Comparison of ENCODE assay signal across 9 mouse cellular contexts in genomic region chr7:79089111-79089510, GRCm38 (mm10). TPM values are rescaled to one million over a fixed set of nuclear protein-coding genes. Genes with fewer than 3 reads are reported as not detected.
DNase-seq lines count a peak whose midpoint lies in the region.
"Had no signal": no experiment of that assay in that cellular context is flagged by ENCODE, and none has a peak within 500 bp of the region (broad histone marks: within the 10 kb centered on the region; RNA-seq: fewer than 3 reads in every experiment).

No protein-coding gene starts in this region.

- intact Hi-C loops in left cerebral cortex, postnatal 10 days (cut with DNase I): no loop called here

- peak; percentile 5 for DNase-seq in adrenal gland, adult 2 months
- no peak for DNase-seq in adrenal gland, adult 8-10 months
- DNase-seq in left cerebral cortex, adult 18-20 months (ENCODE audit: low spot score in 2 of 2): peak; percentile 12 to 13
- no peak for DNase-seq in left cerebral cortex, postnatal 10 days (ENCODE audit: extremely low spot score in 1 of 2, low spot score in 2 of 2)
- peak; percentile 38 for DNase-seq in WW6 (ENCODE audit: low read depth, low spot score)
- DNase-seq in lung, postnatal 10 days: peak; percentile 38
- DNase-seq in ovary, postnatal 36 days (ENCODE audit: low spot score): no peak
- DNase-seq in heart, embryonic 10.5 days (ENCODE audit: low spot score): no peak

- H3K27ac ChIP-seq in heart, embryonic 10.5 days: no peak overlapping the region
- H3K27ac ChIP-seq: embryonic facial prominence, embryonic 12.5 days had no signal

- peaks cover 5% of the 10 kb centered on the region for H3K27me3 ChIP-seq in heart, embryonic 10.5 days (ENCODE audit: insufficient read depth, poor library complexity, severe bottlenecking)
- H3K27me3 ChIP-seq: embryonic facial prominence, embryonic 12.5 days had no signal

- H3K4me1 ChIP-seq in heart, embryonic 10.5 days: no peaks in the 10 kb centered on the region
- H3K4me1 ChIP-seq: embryonic facial prominence, embryonic 12.5 days had no signal

- no peaks in the 10 kb centered on the region for H3K36me3 ChIP-seq in heart, embryonic 10.5 days
- H3K36me3 ChIP-seq: embryonic facial prominence, embryonic 12.5 days had no signal

- no peak overlapping the region for H3K4me3 ChIP-seq in heart, embryonic 10.5 days
- H3K4me3 ChIP-seq: embryonic facial prominence, embryonic 12.5 days had no signal

- 64% methylated on average over 4 of the region's 4 CpGs for WGBS in heart, embryonic 10.5 days

- H3K9me3 ChIP-seq in heart, embryonic 10.5 days: no peaks in the 10 kb centered on the region
- H3K9me3 ChIP-seq: embryonic facial prominence, embryonic 12.5 days had no signal

RNA-seq across cellular contexts. Expression of gene Acan, which starts 35.8 kb away (rescaled TPM):
- 10 to 100 TPM in 1 of 2 experiments, 1 to 10 TPM in 1; 1.4 to 21.7 TPM for total RNA-seq in adrenal gland, adult 2 months (2021)
- polyA plus RNA-seq in adrenal gland, adult 2 months (2012; rRNA removed): 0.44 and 2.5 TPM in 2 replicates
- total RNA-seq in adrenal gland, adult 8-10 months (2022): 100 to 1,000 TPM in 1 of 4 experiments, 10 to 100 TPM in 1, 1 to 10 TPM in 2; 2.1 to 110 (median 45.0) TPM
- 1 to 10 TPM; 3.2 to 3.7 TPM for total RNA-seq in left cerebral cortex, adult 18-20 months (2021)
- 1 to 10 TPM; 3.3 to 3.6 TPM for total RNA-seq in left cerebral cortex, postnatal 10 days (2021)
- polyA plus RNA-seq in heart, embryonic 10.5 days (2016; fragmentation: Nextera tagmentation; extraction: Ambion mirVana): 0.34 and 0.43 TPM in 2 replicates

RNA-seq across cellular contexts. Expression of gene Hapln3, which starts 41.7 kb away (rescaled TPM):
- 1 to 10 TPM in 1 of 2 experiments, under 1 TPM in 1; 0.63 to 1.0 TPM for total RNA-seq in adrenal gland, adult 2 months (2021)
- 1.5 and 2.2 TPM in 2 replicates for polyA plus RNA-seq in adrenal gland, adult 2 months (2012; rRNA removed)
- 1 to 10 TPM in 1 of 4 experiments, under 1 TPM in 3; 0.55 to 2.0 (median 0.67) TPM for total RNA-seq in adrenal gland, adult 8-10 months (2022)
- 1 to 10 TPM; 1.9 to 2.2 TPM for total RNA-seq in left cerebral cortex, adult 18-20 months (2021)
- total RNA-seq in left cerebral cortex, postnatal 10 days (2021): 1 to 10 TPM; 8.7 to 9.0 TPM
- polyA plus RNA-seq in heart, embryonic 10.5 days (2016; fragmentation: Nextera tagmentation; extraction: Ambion mirVana): 3.5 and 3.7 TPM in 2 replicates

RNA-seq across cellular contexts. Expression of gene Mfge8, which starts 59.7 kb away (rescaled TPM):
- total RNA-seq in adrenal gland, adult 2 months (2021): 100 to 1,000 TPM; 214 to 349 TPM
- polyA plus RNA-seq in adrenal gland, adult 2 months (2012; rRNA removed): 526 and 669 TPM in 2 replicates
- 100 to 1,000 TPM; 263 to 328 (median 290) TPM for total RNA-seq in adrenal gland, adult 8-10 months (2022)
- 100 to 1,000 TPM; 184 to 202 TPM for total RNA-seq in left cerebral cortex, adult 18-20 months (2021)
- total RNA-seq in left cerebral cortex, postnatal 10 days (2021): 100 to 1,000 TPM; 148 to 163 TPM
- 219 and 275 TPM in 2 replicates for polyA plus RNA-seq in heart, embryonic 10.5 days (2016; fragmentation: Nextera tagmentation; extraction: Ambion mirVana)

Comparison
In these comparisons a context has a peak if more than half of its experiments do, and no peak if none do; other contexts are left out.
1. DNase-seq: peak in adrenal gland, adult 2 months (single experiment), left cerebral cortex, adult 18-20 months (2 of 2), WW6 (single experiment) and lung, postnatal 10 days (single experiment); none in adrenal gland, adult 8-10 months (single experiment), left cerebral cortex, postnatal 10 days (0 of 2), ovary, postnatal 36 days (single experiment) and heart, embryonic 10.5 days (single experiment).